Mouse (Mus musculus): ENCODE data around the gene Timm10. TPM values are rescaled to one million over a fixed set of nuclear protein-coding genes. Genes with fewer than 3 reads are reported as not detected.

Gene Timm10
- polyA plus RNA-seq (2015; fragmentation: Nextera tagmentation; extraction: Ambion mirVana) = 24.2 and 28.5 TPM in 2 replicates

DNA sequence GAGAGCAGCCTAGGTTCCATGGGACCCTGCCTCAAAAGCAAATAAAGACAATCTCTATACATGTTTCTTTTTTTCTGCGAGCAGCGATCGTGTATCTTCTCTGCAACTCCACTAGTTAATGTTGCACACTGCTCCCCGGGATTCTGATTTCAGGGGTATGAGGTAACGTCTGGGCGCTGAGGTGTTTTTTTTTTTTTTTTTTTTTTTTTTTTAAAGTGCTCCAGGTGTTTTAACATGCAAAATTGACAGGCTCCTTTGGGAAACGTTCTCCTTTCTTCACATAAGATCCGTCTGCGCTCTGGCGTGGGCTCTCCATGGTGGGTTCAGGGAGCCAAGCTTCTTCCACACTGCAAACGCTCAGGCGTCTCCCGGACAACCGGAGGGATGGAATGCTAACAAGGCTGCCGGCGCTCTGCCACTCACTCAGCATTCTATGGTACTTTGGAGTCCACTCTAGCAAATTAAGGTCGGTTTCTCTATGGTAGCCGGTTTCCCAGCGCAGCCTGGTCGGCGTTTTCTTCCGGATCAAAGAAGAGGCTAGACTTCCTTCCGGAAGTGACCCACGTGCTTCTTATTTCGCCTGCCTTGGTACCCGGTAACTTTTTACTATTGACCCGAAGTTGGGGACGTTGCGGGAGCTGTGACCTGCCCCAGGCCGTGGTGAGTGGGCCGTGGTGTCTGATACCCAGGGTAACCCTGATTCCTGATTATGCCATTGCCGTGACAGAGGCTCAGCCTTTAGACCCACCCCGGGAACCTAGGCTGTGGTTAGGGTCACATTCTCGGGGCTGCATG lies at the start of gene Timm10:
Timm10 (plus strand) TSS at position 510 of the 795 bp plus-strand sequence.
- H3K27ac ChIP-seq (ENCODE audit: low read length) = peak within 1 kb of the TSS; percentile 35; the same call in 1 of the 2 replicates
- WGBS = under 1% methylated on average over 34 of the region's 34 CpGs
- peak within 1 kb of the TSS; percentile 74 for H3K4me3 ChIP-seq (ENCODE audit: low read depth, low read length)
- peaks cover 4% of the 10 kb centered on the region; the same call in 1 of the 2 replicates for H3K4me1 ChIP-seq (ENCODE audit: insufficient read depth, low read depth, low read length)
- no peaks in the 10 kb centered on the region for H3K9me3 ChIP-seq (ENCODE audit: low read length)
- DNase-seq (ENCODE audit: low spot score) (peak; percentile 97), ATAC-seq (peak; percentile 90)
- no peaks in the 10 kb centered on the region for H3K27me3 ChIP-seq (replicated peaks; ENCODE audit: insufficient read depth, low read length)
- H3K36me3 ChIP-seq (ENCODE audit: insufficient read depth, low read length) = no peaks in the 10 kb centered on the region
- no peak for TF ChIP-seq CTCF (IDR thresholded peaks at IDR 0.05)
- peak; percentile 76 for TF ChIP-seq EP300 (IDR thresholded peaks at IDR 0.05)
- H3K4me2 ChIP-seq (replicated peaks; ENCODE audit: low read depth, low read length) = peak within 1 kb of the TSS; percentile 96
- H3K9ac ChIP-seq (replicated peaks; ENCODE audit: low read depth) = peak within 1 kb of the TSS; percentile 41

DNA sequence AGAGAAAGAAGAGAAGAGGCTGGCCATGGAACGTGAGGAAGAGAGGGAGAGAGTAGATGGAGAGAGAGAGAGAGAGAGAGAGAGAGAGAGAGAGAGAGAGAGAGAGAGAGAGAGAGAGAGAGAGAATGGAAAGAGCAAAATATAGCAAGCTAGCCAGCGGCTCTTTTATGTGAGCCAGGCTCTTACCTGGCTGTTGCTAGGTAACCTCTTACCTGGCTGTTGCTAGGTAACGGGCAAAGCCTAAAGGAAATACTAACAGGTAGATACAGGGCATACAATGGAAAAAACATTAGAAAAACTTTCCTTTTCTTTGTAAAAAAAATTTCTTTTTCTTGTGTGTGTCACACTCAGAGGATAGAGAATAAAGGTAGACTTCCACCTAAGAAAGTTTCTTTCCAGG lies 49.1 kb upstream of the Timm10 start:
- ATAC-seq = no peak
- WGBS = 41% methylated on average over 3 of the region's 3 CpGs
- no peak for TF ChIP-seq EP300 (IDR thresholded peaks at IDR 0.05)
- no peak for TF ChIP-seq CTCF (IDR thresholded peaks at IDR 0.05)
- Histone ChIP-seq H3K4me3 (ENCODE audit: low read depth, low read length) (no peak overlapping the region), H3K9me3 (ENCODE audit: low read length) (no peaks in the 10 kb centered on the region), H3K36me3 (ENCODE audit: insufficient read depth, low read length) (no peaks in the 10 kb centered on the region), H3K9ac (replicated peaks; ENCODE audit: low read depth) (no peak overlapping the region), H3K27me3 (replicated peaks; ENCODE audit: insufficient read depth, low read length) (no peaks in the 10 kb centered on the region), H3K4me1 (ENCODE audit: insufficient read depth, low read depth, low read length) (no peaks in the 10 kb centered on the region), H3K4me2 (replicated peaks; ENCODE audit: low read depth, low read length) (no peak overlapping the region), H3K27ac (ENCODE audit: low read length) (no peak overlapping the region)
- peak; percentile 61 for DNase-seq (ENCODE audit: low spot score)

DNA sequence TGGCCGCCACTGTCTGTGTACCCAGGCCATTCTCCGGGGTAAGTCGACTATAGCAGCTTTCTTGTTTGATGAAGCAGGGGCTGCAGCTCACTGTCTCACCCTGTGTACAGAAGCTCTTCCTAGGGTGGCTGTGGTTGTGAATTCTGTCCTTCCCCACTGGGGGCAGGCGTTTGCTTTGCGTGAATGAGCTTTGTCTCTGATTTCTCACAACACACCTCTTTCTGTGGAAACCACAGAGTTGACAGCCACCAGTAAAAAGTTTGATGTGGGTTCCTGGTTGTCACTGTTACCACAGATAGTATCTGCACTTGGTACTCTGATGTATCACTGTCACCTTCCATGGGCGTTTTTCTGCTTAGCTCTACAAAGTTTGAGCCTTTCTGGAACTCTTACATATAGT lies 47.6 kb upstream of the Timm10 start:
- H3K4me3 ChIP-seq (ENCODE audit: low read depth, low read length) = no peak overlapping the region
- DNase-seq (ENCODE audit: low spot score) (peak; percentile 56), ATAC-seq (no peak)
- TF ChIP-seq CTCF (IDR thresholded peaks at IDR 0.05) = peak; percentile 56
- no peak for TF ChIP-seq EP300 (IDR thresholded peaks at IDR 0.05)
- H3K9me3 ChIP-seq (ENCODE audit: low read length) = no peaks in the 10 kb centered on the region
- H3K36me3 ChIP-seq (ENCODE audit: insufficient read depth, low read length) = no peaks in the 10 kb centered on the region
- no peaks in the 10 kb centered on the region for H3K4me1 ChIP-seq (ENCODE audit: insufficient read depth, low read depth, low read length)
- no peak overlapping the region for H3K4me2 ChIP-seq (replicated peaks; ENCODE audit: low read depth, low read length)
- WGBS = 51% methylated on average over 6 of the region's 6 CpGs
- H3K27me3 ChIP-seq (replicated peaks; ENCODE audit: insufficient read depth, low read length) = no peaks in the 10 kb centered on the region
- no peak overlapping the region for H3K9ac ChIP-seq (replicated peaks; ENCODE audit: low read depth)
- H3K27ac ChIP-seq (ENCODE audit: low read length) = no peak overlapping the region

DNA sequence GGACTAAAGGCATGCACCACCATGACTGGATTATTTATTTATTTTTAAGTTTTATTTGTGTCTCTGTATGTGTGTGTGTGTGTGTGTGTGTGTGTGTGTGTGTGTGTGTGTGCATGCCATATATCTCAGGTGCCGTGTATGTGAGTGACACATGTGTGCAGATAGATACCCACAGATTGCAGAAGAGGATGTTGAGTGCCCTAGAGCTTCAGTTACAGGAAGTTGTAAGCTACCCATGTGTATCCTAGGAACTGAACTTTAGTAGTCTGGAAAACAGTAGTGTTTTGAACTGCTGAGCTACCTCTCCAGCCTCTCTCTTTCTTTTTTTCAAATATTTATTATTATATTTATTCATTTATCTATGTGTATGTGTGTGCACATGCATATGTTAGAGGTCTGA lies 43.5 kb upstream of the Timm10 start:
- TF ChIP-seq CTCF (IDR thresholded peaks at IDR 0.05) (no peak), EP300 (IDR thresholded peaks at IDR 0.05) (no peak)

DNA sequence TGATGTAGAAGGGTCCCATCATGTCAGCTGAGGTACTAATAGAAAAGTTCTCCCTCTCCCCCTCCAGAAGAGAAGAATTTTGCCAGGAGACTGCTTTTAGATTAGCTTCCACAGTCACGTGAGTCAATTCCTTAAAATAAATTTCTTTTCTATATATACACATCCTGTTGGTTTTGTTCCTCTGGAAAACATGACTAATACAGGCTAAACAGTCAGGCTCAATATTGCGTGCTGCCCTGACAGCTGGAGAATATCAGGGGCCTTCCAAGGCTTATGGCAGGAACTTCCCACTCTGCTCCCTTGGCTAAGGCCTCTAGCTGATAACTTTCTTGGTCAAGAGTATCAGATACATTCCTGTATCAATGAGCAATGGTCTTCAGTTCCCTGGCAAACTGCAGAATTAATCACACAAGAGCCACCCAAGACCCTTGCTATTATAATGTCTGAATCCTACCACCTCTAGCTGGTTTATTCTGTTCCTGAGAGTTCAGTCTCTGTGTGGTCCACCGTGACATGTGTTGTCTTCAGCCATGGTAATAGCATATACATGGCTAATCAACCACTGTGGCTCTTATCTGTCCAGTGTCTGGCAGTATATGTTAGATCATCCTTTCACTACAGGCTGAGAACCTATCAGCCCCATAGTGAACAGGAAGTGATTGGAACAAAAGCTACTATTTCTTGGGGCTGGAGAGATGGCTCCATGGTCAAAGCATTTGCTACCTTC lies 42.8 kb upstream of the Timm10 start:
- Histone ChIP-seq H3K36me3 (ENCODE audit: insufficient read depth, low read length) (no peaks in the 10 kb centered on the region), H3K27ac (ENCODE audit: low read length) (peak overlapping the region; percentile 68), H3K9ac (replicated peaks; ENCODE audit: low read depth) (no peak overlapping the region), H3K27me3 (replicated peaks; ENCODE audit: insufficient read depth, low read length) (no peaks in the 10 kb centered on the region), H3K9me3 (ENCODE audit: low read length) (no peaks in the 10 kb centered on the region), H3K4me1 (ENCODE audit: insufficient read depth, low read depth, low read length) (0 out of 2 replicates have a peak, but pooled peaks cover 3% of the 10 kb centered on the region), H3K4me3 (ENCODE audit: low read depth, low read length) (no peak overlapping the region), H3K4me2 (replicated peaks; ENCODE audit: low read depth, low read length) (no peak overlapping the region)
- peak; percentile 94 for ATAC-seq
- peak; percentile 90 for DNase-seq (ENCODE audit: low spot score)
- 39% methylated on average over 3 of the region's 3 CpGs for WGBS
- peak; percentile 44; the same call in 1 of the 2 replicates for TF ChIP-seq EP300 (IDR thresholded peaks at IDR 0.05)
- TF ChIP-seq CTCF (IDR thresholded peaks at IDR 0.05) = no peak

More for the DNA sequence above, 43.5 kb upstream of the Timm10 start:
- Histone ChIP-seq H3K27me3 (replicated peaks; ENCODE audit: insufficient read depth, low read length) (no peaks in the 10 kb centered on the region), H3K27ac (ENCODE audit: low read length) (0 out of 2 replicates have a peak overlapping the region, but pooled peaks have one; percentile 68), H3K9ac (replicated peaks; ENCODE audit: low read depth) (no peak overlapping the region), H3K4me3 (ENCODE audit: low read depth, low read length) (no peak overlapping the region), H3K9me3 (ENCODE audit: low read length) (no peaks in the 10 kb centered on the region), H3K4me2 (replicated peaks; ENCODE audit: low read depth, low read length) (no peak overlapping the region), H3K4me1 (ENCODE audit: insufficient read depth, low read depth, low read length) (no peaks in the 10 kb centered on the region), H3K36me3 (ENCODE audit: insufficient read depth, low read length) (no peaks in the 10 kb centered on the region)
- 63% methylated on average over 1 of the region's 1 CpGs for WGBS
- DNase-seq (ENCODE audit: low spot score) = no peak
- no peak for ATAC-seq

DNA sequence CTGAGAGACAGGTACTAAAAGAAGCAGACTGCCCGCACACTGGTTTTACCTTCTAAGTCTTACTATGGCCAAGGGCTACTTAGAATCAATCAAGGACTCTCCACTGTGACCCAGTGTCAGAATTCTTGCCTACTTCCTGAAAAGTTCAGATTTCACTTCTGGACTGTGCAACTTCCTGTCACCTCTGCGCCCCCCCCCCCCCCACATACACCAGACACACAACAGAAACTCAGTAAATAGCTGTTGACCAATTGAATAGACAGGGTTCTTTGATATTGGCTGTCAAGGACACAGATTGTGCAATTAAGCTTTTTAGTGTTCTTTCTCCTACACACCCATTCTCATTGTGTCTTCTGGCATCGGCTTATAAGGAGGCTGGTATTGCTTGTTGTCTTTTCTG lies 38.5 kb upstream of the Timm10 start:
- Histone ChIP-seq H3K36me3 (ENCODE audit: insufficient read depth, low read length) (no peaks in the 10 kb centered on the region), H3K27ac (ENCODE audit: low read length) (0 out of 2 replicates have a peak overlapping the region, but pooled peaks have one; percentile 3), H3K4me1 (ENCODE audit: insufficient read depth, low read depth, low read length) (0 out of 2 replicates have a peak, but pooled peaks cover 3% of the 10 kb centered on the region), H3K4me3 (ENCODE audit: low read depth, low read length) (no peak overlapping the region), H3K27me3 (replicated peaks; ENCODE audit: insufficient read depth, low read length) (no peaks in the 10 kb centered on the region), H3K4me2 (replicated peaks; ENCODE audit: low read depth, low read length) (no peak overlapping the region), H3K9me3 (ENCODE audit: low read length) (no peaks in the 10 kb centered on the region), H3K9ac (replicated peaks; ENCODE audit: low read depth) (no peak overlapping the region)
- DNase-seq (ENCODE audit: low spot score) (peak; percentile 65), ATAC-seq (peak; percentile 23)
- TF ChIP-seq CTCF (IDR thresholded peaks at IDR 0.05) (no peak), EP300 (IDR thresholded peaks at IDR 0.05) (no peak)
- WGBS = 58% methylated on average over 3 of the region's 3 CpGs

All from lung, postnatal 0 days (tissue).